Mouse (Mus musculus) hindbrain, embryonic 15.5 days (tissue): ENCODE measurements at regions not wholly inside any gene's neighbourhood (a gene's known extent, or its start where the extent isn't known, plus 50 kb on each side); places are given as distances from the start of the nearest gene placed in this dataset.
A peak's percentile ranks its signal among the peaks of the same experiment; 100 is the strongest.
"Not testable (repeated sequence)": the region's sequence is repeated elsewhere in the genome, so short reads cannot be mapped to it uniquely, and the experiment has no call there.

Experiments used
- ATAC-seq: fragments of 200-750 bp; cut with Nextera tagmentation; 2 replicates; pipeline ENCODE4 v1.8.0; 2017; ENCODE audit warnings: low read depth, moderate number of reproducible peaks, moderate TSS enrichment; ENCODE audit not compliant: low FRiP score
- H3K27ac ChIP-seq: fragments of 300-500 bp; sonication (generic); replicated peaks from 2 replicates; pipeline ENCODE4 v1.5.1; 2015; ENCODE audit warnings: mild to moderate bottlenecking, inconsistent platforms
- H3K27me3 ChIP-seq: fragments of 300-500 bp; sonication (generic); 2 replicates; pipeline ENCODE4 v1.6.1; 2015; ENCODE audit warnings: control low read depth, inconsistent platforms
- H3K36me3 ChIP-seq: fragments of 300-500 bp; sonication (generic); 2 replicates; pipeline ENCODE4 v1.6.1; 2015; ENCODE audit warnings: control low read depth, inconsistent platforms
- H3K4me1 ChIP-seq: fragments of 300-500 bp; sonication (generic); replicated peaks from 2 replicates; pipeline ENCODE4 v1.6.1; 2015; ENCODE audit warnings: control low read depth, inconsistent platforms
- H3K4me2 ChIP-seq: fragments of 300-500 bp; sonication (generic); 2 replicates; pipeline ENCODE4 v1.6.1; 2015; ENCODE audit warnings: moderate library complexity, mild to moderate bottlenecking, inconsistent platforms
- H3K4me3 ChIP-seq: fragments of 300-500 bp; sonication (generic); 2 replicates; pipeline ENCODE4 v1.5.1; 2015; ENCODE audit warnings: mild to moderate bottlenecking, inconsistent platforms
- H3K9ac ChIP-seq: fragments of 300-500 bp; sonication (generic); 2 replicates; pipeline ENCODE4 v1.6.1; 2015; ENCODE audit warnings: inconsistent platforms
- H3K9me3 ChIP-seq: fragments of 300-500 bp; sonication (generic); 2 replicates; pipeline ENCODE4 v1.6.1; 2016; ENCODE audit warnings: control low read depth, inconsistent platforms
- WGBS: fragments of 180-500 bp; shearing (Covaris S2); methylation state at CpG from one replicate; pipeline ENCODE4 v1.1.7; 2015; 5-methylcytosine and 5-hydroxymethylcytosine counted together

GRCm38 (mm10) chr3:17592463-17592862 is 355.7 kb upstream of the Cypt12 start:
- Histone ChIP-seq H3K9me3 (no peaks in the 10 kb centered on the region), H3K36me3 (no peaks in the 10 kb centered on the region), H3K9ac (no peak overlapping the region), H3K27me3 (no peaks in the 10 kb centered on the region), H3K4me3 (no peak overlapping the region), H3K4me1 (no peaks in the 10 kb centered on the region), H3K27ac (no peak overlapping the region), H3K4me2 (no peak overlapping the region)
- ATAC-seq = no peak
- 27% methylated on average over 3 of the region's 3 CpGs for WGBS

- no peaks in the 10 kb centered on the region for H3K36me3 ChIP-seq
- ATAC-seq = no peak
- H3K9me3 ChIP-seq = no peaks in the 10 kb centered on the region
- no peak overlapping the region for H3K9ac ChIP-seq
- no peaks in the 10 kb centered on the region for H3K27me3 ChIP-seq
- H3K27ac ChIP-seq = no peak overlapping the region
- H3K4me3 ChIP-seq = no peak overlapping the region
- 77% methylated on average over 2 of the region's 2 CpGs for WGBS
- H3K4me2 ChIP-seq = no peak overlapping the region
- no peaks in the 10 kb centered on the region for H3K4me1 ChIP-seq
Observed at GRCm38 (mm10) chr3:17596365-17596764, 351.8 kb upstream of the Cypt12 start.

- Histone ChIP-seq H3K4me1 (no peaks in the 10 kb centered on the region), H3K9ac (no peak overlapping the region), H3K4me3 (no peak overlapping the region), H3K36me3 (no peaks in the 10 kb centered on the region), H3K9me3 (no peaks in the 10 kb centered on the region), H3K4me2 (no peak overlapping the region), H3K27me3 (no peaks in the 10 kb centered on the region), H3K27ac (no peak overlapping the region)
- no peak for ATAC-seq
- 97% methylated on average over 1 of the region's 1 CpGs for WGBS
Observed at GRCm38 (mm10) chr3:17613486-17613885, 334.7 kb upstream of the Cypt12 start.

GRCm38 (mm10) chr3:17616439-17617070 is 331.7 kb upstream of the Cypt12 start:
- Histone ChIP-seq H3K4me3 (no peak overlapping the region), H3K4me2 (no peak overlapping the region), H3K27me3 (no peaks in the 10 kb centered on the region), H3K27ac (peak overlapping the region; percentile 54), H3K9ac (no peak overlapping the region), H3K9me3 (no peaks in the 10 kb centered on the region), H3K4me1 (peaks cover 6% of the 10 kb centered on the region), H3K36me3 (no peaks in the 10 kb centered on the region)
- ATAC-seq = peak; percentile 89
- WGBS = 42% methylated on average over 2 of the region's 2 CpGs

- peak; percentile 64 for ATAC-seq
- Histone ChIP-seq H3K4me1 (peaks cover 6% of the 10 kb centered on the region), H3K9me3 (no peaks in the 10 kb centered on the region), H3K27ac (peak overlapping the region; percentile 90), H3K4me3 (no peak overlapping the region), H3K27me3 (0 out of 2 replicates have a peak, but pooled peaks cover 3% of the 10 kb centered on the region), H3K9ac (no peak overlapping the region), H3K36me3 (no peaks in the 10 kb centered on the region), H3K4me2 (peak overlapping the region; percentile 42)
- 14% methylated on average over 2 of the region's 2 CpGs for WGBS
Observed at GRCm38 (mm10) chr3:17619489-17619888, 328.7 kb upstream of the Cypt12 start.

GRCm38 (mm10) chr3:17619890-17620289 is 328.3 kb upstream of the Cypt12 start:
- Histone ChIP-seq H3K9me3 (no peaks in the 10 kb centered on the region), H3K4me2 (peak overlapping the region; percentile 42), H3K4me1 (peaks cover 6% of the 10 kb centered on the region), H3K9ac (no peak overlapping the region), H3K27ac (peak overlapping the region; percentile 90), H3K36me3 (no peaks in the 10 kb centered on the region), H3K27me3 (0 out of 2 replicates have a peak, but pooled peaks cover 3% of the 10 kb centered on the region), H3K4me3 (no peak overlapping the region)
- 16% methylated on average over 2 of the region's 2 CpGs for WGBS
- peak; percentile 91 for ATAC-seq

GRCm38 (mm10) chr3:17620398-17620797 is 327.8 kb upstream of the Cypt12 start:
- WGBS = 60% methylated on average over 2 of the region's 2 CpGs
- peaks cover 6% of the 10 kb centered on the region for H3K4me1 ChIP-seq
- no peak overlapping the region for H3K4me2 ChIP-seq
- H3K9me3 ChIP-seq = no peaks in the 10 kb centered on the region
- H3K9ac ChIP-seq = no peak overlapping the region
- peak overlapping the region; percentile 81 for H3K27ac ChIP-seq
- no peak for ATAC-seq
- 0 out of 2 replicates have a peak, but pooled peaks cover 3% of the 10 kb centered on the region for H3K27me3 ChIP-seq
- no peaks in the 10 kb centered on the region for H3K36me3 ChIP-seq
- H3K4me3 ChIP-seq = no peak overlapping the region

GRCm38 (mm10) chr3:17632484-17632883 is 315.7 kb upstream of the Cypt12 start:
- no peaks in the 10 kb centered on the region for H3K4me1 ChIP-seq
- H3K36me3 ChIP-seq = no peaks in the 10 kb centered on the region
- H3K27ac ChIP-seq = no peak overlapping the region
- 78% methylated on average over 3 of the region's 3 CpGs for WGBS
- H3K4me3 ChIP-seq = no peak overlapping the region
- ATAC-seq = no peak
- no peaks in the 10 kb centered on the region for H3K9me3 ChIP-seq
- H3K4me2 ChIP-seq = no peak overlapping the region
- H3K27me3 ChIP-seq = no peaks in the 10 kb centered on the region
- no peak overlapping the region for H3K9ac ChIP-seq

GRCm38 (mm10) chr3:17636276-17636675 is 311.9 kb upstream of the Cypt12 start:
- no peak for ATAC-seq
- Histone ChIP-seq H3K4me2 (no peak overlapping the region), H3K9ac (no peak overlapping the region), H3K27me3 (no peaks in the 10 kb centered on the region), H3K9me3 (no peaks in the 10 kb centered on the region), H3K27ac (no peak overlapping the region), H3K4me1 (no peaks in the 10 kb centered on the region), H3K4me3 (no peak overlapping the region), H3K36me3 (no peaks in the 10 kb centered on the region)

GRCm38 (mm10) chr3:17659988-17660387 is 288.2 kb upstream of the Cypt12 start:
- not testable (repeated sequence) for H3K9me3 ChIP-seq, ATAC-seq, H3K9ac ChIP-seq, H3K27ac ChIP-seq, H3K4me2 ChIP-seq, H3K27me3 ChIP-seq, H3K36me3 ChIP-seq, H3K4me1 ChIP-seq, H3K4me3 ChIP-seq
- WGBS = 88% methylated on average over 2 of the region's 2 CpGs

GRCm38 (mm10) chr3:17661987-17662386 is 286.2 kb upstream of the Cypt12 start:
- Histone ChIP-seq H3K27me3 (no peaks in the 10 kb centered on the region), H3K4me1 (no peaks in the 10 kb centered on the region), H3K4me2 (no peak overlapping the region), H3K9me3 (no peaks in the 10 kb centered on the region), H3K4me3 (no peak overlapping the region), H3K36me3 (no peaks in the 10 kb centered on the region), H3K27ac (no peak overlapping the region), H3K9ac (no peak overlapping the region)
- no peak for ATAC-seq
- 94% methylated on average over 1 of the region's 1 CpGs for WGBS

- WGBS = 91% methylated on average over 1 of the region's 1 CpGs
- Histone ChIP-seq H3K27me3 (no peaks in the 10 kb centered on the region), H3K36me3 (no peaks in the 10 kb centered on the region), H3K9me3 (no peaks in the 10 kb centered on the region), H3K4me1 (no peaks in the 10 kb centered on the region), H3K4me2 (no peak overlapping the region), H3K27ac (no peak overlapping the region), H3K9ac (no peak overlapping the region), H3K4me3 (no peak overlapping the region)
- no peak for ATAC-seq
Observed at GRCm38 (mm10) chr3:17667016-17667415, 281.2 kb upstream of the Cypt12 start.

GRCm38 (mm10) chr3:17668839-17669238 is 279.4 kb upstream of the Cypt12 start:
- H3K9ac ChIP-seq = no peak overlapping the region
- H3K4me3 ChIP-seq = no peak overlapping the region
- H3K9me3 ChIP-seq = no peaks in the 10 kb centered on the region
- no peak overlapping the region for H3K4me2 ChIP-seq
- no peak for ATAC-seq
- no peaks in the 10 kb centered on the region for H3K4me1 ChIP-seq
- H3K27me3 ChIP-seq = no peaks in the 10 kb centered on the region
- 96% methylated on average over 2 of the region's 2 CpGs for WGBS
- H3K36me3 ChIP-seq = no peaks in the 10 kb centered on the region
- H3K27ac ChIP-seq = no peak overlapping the region
